Mouse (Mus musculus): ENCODE results near the gene Elk4. TPM values are rescaled to one million over a fixed set of nuclear protein-coding genes. Genes with fewer than 3 reads are reported as not detected.

The Elk4 gene
- polyA plus RNA-seq, 1 experiment from 2014 or later = 31.0 TPM

- no peak for ATAC-seq (replicated peaks; ENCODE audit: low FRiP score, low TSS enrichment, low read depth)
- no peaks in the 10 kb centered on the region for H3K9me3 ChIP-seq (ENCODE audit: control insufficient read depth, low read length)
- H3K4me2 ChIP-seq (ENCODE audit: low read length) = no peak overlapping the region
- no peak overlapping the region for H3K27ac ChIP-seq (ENCODE audit: low read depth)
- H3K4me3 ChIP-seq (ENCODE audit: low read depth, low read length) = no peak overlapping the region
- peaks cover 12% of the 10 kb centered on the region for H3K27me3 ChIP-seq (replicated peaks; ENCODE audit: control insufficient read depth, insufficient read depth, low read length)
- 43% methylated on average over 6 of the region's 6 CpGs for WGBS
- no peaks in the 10 kb centered on the region for H3K36me3 ChIP-seq (ENCODE audit: control insufficient read depth, insufficient read depth, low read length)
- H3K4me1 ChIP-seq (replicated peaks; ENCODE audit: control insufficient read depth, insufficient read depth, low read length) = no peaks in the 10 kb centered on the region
- DNase-seq (ENCODE audit: low spot score) = no peak
- no peak overlapping the region for H3K9ac ChIP-seq (ENCODE audit: low read length)
These were observed 54.5 kb downstream of the Elk4 start for GRCm38 (mm10) chr1:132061750-132062541.

GRCm38 (mm10) chr1:132063096-132063495 is 55.7 kb downstream of the Elk4 start:
- 86% methylated on average over 4 of the region's 4 CpGs for WGBS

GRCm38 (mm10) chr1:132065001-132065400 is 57.6 kb downstream of the Elk4 start:
- Histone ChIP-seq H3K36me3 (ENCODE audit: control insufficient read depth, insufficient read depth, low read length) (no peaks in the 10 kb centered on the region), H3K4me2 (ENCODE audit: low read length) (no peak overlapping the region), H3K27me3 (replicated peaks; ENCODE audit: control insufficient read depth, insufficient read depth, low read length) (peaks cover 34% of the 10 kb centered on the region), H3K4me3 (ENCODE audit: low read depth, low read length) (no peak overlapping the region), H3K4me1 (replicated peaks; ENCODE audit: control insufficient read depth, insufficient read depth, low read length) (0 out of 2 replicates have a peak, but pooled peaks cover 6% of the 10 kb centered on the region), H3K9me3 (ENCODE audit: control insufficient read depth, low read length) (no peaks in the 10 kb centered on the region), H3K27ac (ENCODE audit: low read depth) (no peak overlapping the region), H3K9ac (ENCODE audit: low read length) (no peak overlapping the region)
- WGBS = 67% methylated on average over 1 of the region's 1 CpGs
- ATAC-seq (replicated peaks; ENCODE audit: low FRiP score, low TSS enrichment, low read depth) (no peak), DNase-seq (ENCODE audit: low spot score) (no peak)

More at GRCm38 (mm10) chr1:132063096-132063495, 55.7 kb downstream of the Elk4 start:
- DNase-seq (ENCODE audit: low spot score) = no peak
- peaks cover 17% of the 10 kb centered on the region for H3K27me3 ChIP-seq (replicated peaks; ENCODE audit: control insufficient read depth, insufficient read depth, low read length)
- no peaks in the 10 kb centered on the region for H3K36me3 ChIP-seq (ENCODE audit: control insufficient read depth, insufficient read depth, low read length)
- H3K9ac ChIP-seq (ENCODE audit: low read length) = no peak overlapping the region
- H3K9me3 ChIP-seq (ENCODE audit: control insufficient read depth, low read length) = no peaks in the 10 kb centered on the region
- ATAC-seq (replicated peaks; ENCODE audit: low FRiP score, low TSS enrichment, low read depth) = no peak
- no peak overlapping the region for H3K4me3 ChIP-seq (ENCODE audit: low read depth, low read length)
- 0 out of 2 replicates have a peak, but pooled peaks cover 6% of the 10 kb centered on the region for H3K4me1 ChIP-seq (replicated peaks; ENCODE audit: control insufficient read depth, insufficient read depth, low read length)
- H3K4me2 ChIP-seq (ENCODE audit: low read length) = no peak overlapping the region
- H3K27ac ChIP-seq (ENCODE audit: low read depth) = no peak overlapping the region

GRCm38 (mm10) chr1:132065475-132066172 is 58.2 kb downstream of the Elk4 start:
- ATAC-seq (replicated peaks; ENCODE audit: low FRiP score, low TSS enrichment, low read depth) = no peak
- 80% methylated on average over 8 of the region's 8 CpGs for WGBS
- Histone ChIP-seq H3K4me3 (ENCODE audit: low read depth, low read length) (no peak overlapping the region), H3K27me3 (replicated peaks; ENCODE audit: control insufficient read depth, insufficient read depth, low read length) (peaks cover 34% of the 10 kb centered on the region), H3K9ac (ENCODE audit: low read length) (no peak overlapping the region), H3K9me3 (ENCODE audit: control insufficient read depth, low read length) (no peaks in the 10 kb centered on the region), H3K4me2 (ENCODE audit: low read length) (no peak overlapping the region), H3K36me3 (ENCODE audit: control insufficient read depth, insufficient read depth, low read length) (no peaks in the 10 kb centered on the region), H3K27ac (ENCODE audit: low read depth) (no peak overlapping the region), H3K4me1 (replicated peaks; ENCODE audit: control insufficient read depth, insufficient read depth, low read length) (0 out of 2 replicates have a peak, but pooled peaks cover 6% of the 10 kb centered on the region)
- DNase-seq (ENCODE audit: low spot score) = no peak

- no peaks in the 10 kb centered on the region for H3K36me3 ChIP-seq (ENCODE audit: control insufficient read depth, insufficient read depth, low read length)
- 0 out of 2 replicates have a peak, but pooled peaks cover 6% of the 10 kb centered on the region for H3K4me1 ChIP-seq (replicated peaks; ENCODE audit: control insufficient read depth, insufficient read depth, low read length)
- no peak within 1 kb of the TSS for H3K27ac ChIP-seq (ENCODE audit: low read depth)
- H3K4me3 ChIP-seq (ENCODE audit: low read depth, low read length) = peak within 1 kb of the TSS; percentile 47
- ATAC-seq (replicated peaks; ENCODE audit: low FRiP score, low TSS enrichment, low read depth) (peak; percentile 66), DNase-seq (ENCODE audit: low spot score) (peak; percentile 73)
- H3K9ac ChIP-seq (ENCODE audit: low read length) = peak within 1 kb of the TSS; percentile 48
- H3K4me2 ChIP-seq (ENCODE audit: low read length) = peak within 1 kb of the TSS; percentile 98
- 3% methylated on average over 66 of the region's 80 CpGs for WGBS
- no peaks in the 10 kb centered on the region for H3K9me3 ChIP-seq (ENCODE audit: control insufficient read depth, low read length)
- peaks cover 37% of the 10 kb centered on the region for H3K27me3 ChIP-seq (replicated peaks; ENCODE audit: control insufficient read depth, insufficient read depth, low read length)
These were observed 60.2 kb downstream of the Elk4 start, which contains the start of gene Mfsd4a for GRCm38 (mm10) chr1:132067261-132068255. Mfsd4a (minus strand) TSS chr1:132068062.

- no peak for ATAC-seq (replicated peaks; ENCODE audit: low FRiP score, low TSS enrichment, low read depth)
- H3K36me3 ChIP-seq (ENCODE audit: control insufficient read depth, insufficient read depth, low read length) = no peaks in the 10 kb centered on the region
- WGBS = 86% methylated on average over 8 of the region's 8 CpGs
- peaks cover 37% of the 10 kb centered on the region for H3K27me3 ChIP-seq (replicated peaks; ENCODE audit: control insufficient read depth, insufficient read depth, low read length)
- 0 out of 2 replicates have a peak, but pooled peaks cover 6% of the 10 kb centered on the region for H3K4me1 ChIP-seq (replicated peaks; ENCODE audit: control insufficient read depth, insufficient read depth, low read length)
- DNase-seq (ENCODE audit: low spot score) = no peak
- no peak overlapping the region for H3K9ac ChIP-seq (ENCODE audit: low read length)
- H3K4me3 ChIP-seq (ENCODE audit: low read depth, low read length) = no peak overlapping the region
- H3K9me3 ChIP-seq (ENCODE audit: control insufficient read depth, low read length) = no peaks in the 10 kb centered on the region
- H3K27ac ChIP-seq (ENCODE audit: low read depth) = no peak overlapping the region
- no peak overlapping the region for H3K4me2 ChIP-seq (ENCODE audit: low read length)
These were observed 62.0 kb downstream of the Elk4 start for GRCm38 (mm10) chr1:132069436-132069835.

GRCm38 (mm10) chr1:132070659-132071058 is 63.3 kb downstream of the Elk4 start:
- Histone ChIP-seq H3K36me3 (ENCODE audit: control insufficient read depth, insufficient read depth, low read length) (no peaks in the 10 kb centered on the region), H3K27ac (ENCODE audit: low read depth) (no peak overlapping the region), H3K9ac (ENCODE audit: low read length) (no peak overlapping the region), H3K9me3 (ENCODE audit: control insufficient read depth, low read length) (no peaks in the 10 kb centered on the region), H3K4me2 (ENCODE audit: low read length) (no peak overlapping the region), H3K4me1 (replicated peaks; ENCODE audit: control insufficient read depth, insufficient read depth, low read length) (0 out of 2 replicates have a peak, but pooled peaks cover 6% of the 10 kb centered on the region), H3K4me3 (ENCODE audit: low read depth, low read length) (no peak overlapping the region), H3K27me3 (replicated peaks; ENCODE audit: control insufficient read depth, insufficient read depth, low read length) (peaks cover 35% of the 10 kb centered on the region)
- DNase-seq (ENCODE audit: low spot score) (no peak), ATAC-seq (replicated peaks; ENCODE audit: low FRiP score, low TSS enrichment, low read depth) (no peak)
- 77% methylated on average over 3 of the region's 3 CpGs for WGBS

- H3K27ac ChIP-seq (ENCODE audit: low read depth) = no peak overlapping the region
- ATAC-seq (replicated peaks; ENCODE audit: low FRiP score, low TSS enrichment, low read depth) (no peak), DNase-seq (ENCODE audit: low spot score) (no peak)
- no peaks in the 10 kb centered on the region for H3K4me1 ChIP-seq (replicated peaks; ENCODE audit: control insufficient read depth, insufficient read depth, low read length)
- no peaks in the 10 kb centered on the region for H3K36me3 ChIP-seq (ENCODE audit: control insufficient read depth, insufficient read depth, low read length)
- WGBS = 87% methylated on average over 10 of the region's 10 CpGs
- H3K27me3 ChIP-seq (replicated peaks; ENCODE audit: control insufficient read depth, insufficient read depth, low read length) = 0 out of 2 replicates have a peak, but pooled peaks cover 3% of the 10 kb centered on the region
- no peak overlapping the region for H3K4me2 ChIP-seq (ENCODE audit: low read length)
- no peak overlapping the region for H3K4me3 ChIP-seq (ENCODE audit: low read depth, low read length)
- no peak overlapping the region for H3K9ac ChIP-seq (ENCODE audit: low read length)
- H3K9me3 ChIP-seq (ENCODE audit: control insufficient read depth, low read length) = no peaks in the 10 kb centered on the region
These were observed 68.2 kb downstream of the Elk4 start for GRCm38 (mm10) chr1:132075576-132075975.
